Mouse (Mus musculus) intestine, embryonic 15.5 days (tissue): ENCODE results near the gene Fus. TPM values are rescaled to one million over a fixed set of nuclear protein-coding genes. Genes with fewer than 3 reads are reported as not detected.

ENCODE experiments used
- polyA plus RNA-seq: library from polyadenylated mRNA; unstranded; fragments of >200 nt; fragmentation: Nextera tagmentation; extraction: Ambion mirVana; gene quantifications from 2 replicates; pipeline ENCODE4 v1.2.1, GENCODE M21; 2015

Gene Fus
- polyA plus RNA-seq, 1 experiment from 2014 or later = 315 TPM

Other genes starting within 250 kb of the Fus start
- gene Ctf2, start 235.3 kb upstream of the Fus start, polyA plus RNA-seq = 0.13 and 0.29 TPM in 2 replicates
- 3.2 and 4.3 TPM in 2 replicates for gene Fbxl19, start 222.9 kb upstream of the Fus start, polyA plus RNA-seq
- 22.9 and 25.5 TPM in 2 replicates for gene Orai3, start 197.6 kb upstream of the Fus start, polyA plus RNA-seq
- gene Setd1a, start 190.8 kb upstream of the Fus start, polyA plus RNA-seq = 15.2 and 17.4 TPM in 2 replicates
- gene Gm49388, start 181.8 kb upstream of the Fus start, polyA plus RNA-seq = not detected in 2 replicates
- gene Hsd3b7, start 166.9 kb upstream of the Fus start, polyA plus RNA-seq = 28.0 and 31.2 TPM in 2 replicates
- gene Stx4a, start 143.2 kb upstream of the Fus start, polyA plus RNA-seq = 40.6 and 40.7 TPM in 2 replicates
- 3.2 and 3.4 TPM in 2 replicates for gene Stx1b, start 142.9 kb upstream of the Fus start, polyA plus RNA-seq
- gene Zfp646, start 91.2 kb upstream of the Fus start, polyA plus RNA-seq = 8.6 and 9.6 TPM in 2 replicates
- 15.5 and 15.6 TPM in 2 replicates for gene Zfp668, start 90.6 kb upstream of the Fus start, polyA plus RNA-seq
- gene Prss53, start 76.5 kb upstream of the Fus start, polyA plus RNA-seq = 1.7 and 2.3 TPM in 2 replicates
- gene Gm21974, start 72.0 kb upstream of the Fus start, polyA plus RNA-seq = not detected in 2 replicates
- 203 and 241 TPM in 2 replicates for gene Vkorc1, start 71.8 kb upstream of the Fus start, polyA plus RNA-seq
- gene Bckdk, start 63.4 kb upstream of the Fus start, polyA plus RNA-seq = 158 and 180 TPM in 2 replicates
- gene Kat8, start 54.9 kb upstream of the Fus start, polyA plus RNA-seq = 31.7 and 32.3 TPM in 2 replicates
- gene Prss8, start 37.4 kb upstream of the Fus start, polyA plus RNA-seq = 58.5 and 67.5 TPM in 2 replicates
- 8.2 and 9.6 TPM in 2 replicates for gene Prss36, start 20.7 kb upstream of the Fus start, polyA plus RNA-seq
- gene Pycard, start 26.4 kb downstream of the Fus start, polyA plus RNA-seq = 418 and 480 TPM in 2 replicates
- 0.19 and 0.53 TPM in 2 replicates for gene Trim72, start 36.5 kb downstream of the Fus start, polyA plus RNA-seq
- gene Itgam, start 95.2 kb downstream of the Fus start, polyA plus RNA-seq = 2.1 TPM in 2 replicates
- gene Gm49368, start 95.2 kb downstream of the Fus start, polyA plus RNA-seq = not detected in 2 replicates
- gene Itgax, start 162.1 kb downstream of the Fus start, polyA plus RNA-seq = 0.58 and 0.59 TPM in 2 replicates
- not detected in 2 replicates for gene Itgad, start 186.9 kb downstream of the Fus start, polyA plus RNA-seq
- gene Cox6a2, start 238.9 kb downstream of the Fus start, polyA plus RNA-seq = 0.43 and 0.88 TPM in 2 replicates